Comparison of ENCODE assay signal across 7 mouse cellular contexts in genomic region chr6:52418451-52419170, GRCm38 (mm10).
DNase-seq lines count a peak whose midpoint lies in the region; TF ChIP-seq lines count a peak whose summit lies in the region.

No protein-coding gene starts in this region.

- 0 out of 2 replicates have a peak, but pooled peaks cover under 1% of the 10 kb centered on the region for H3K27me3 ChIP-seq in kidney, adult 2 months (replicated peaks; ENCODE audit: control insufficient read depth, insufficient read depth, low read length)

- DNase-seq in embryo, embryonic 11 days = peak; percentile 68
- peak; percentile 36 for DNase-seq in forelimb bud, embryonic 11.5 days (ENCODE audit: low read depth, low spot score)
- DNase-seq in kidney, adult 2 months = peak; percentile 75
- peak; percentile 70 for DNase-seq in lung, postnatal 14 days
- DNase-seq in thymus, postnatal 36 days = no peak
- no peak for DNase-seq in right cerebral cortex, adult 18-20 months
- DNase-seq in layer of hippocampus, adult 11-12 months (ENCODE audit: low spot score) = no peak

- no peaks in the 10 kb centered on the region for H3K36me3 ChIP-seq in kidney, adult 2 months (ENCODE audit: control insufficient read depth, insufficient read depth, low read length)

- no peaks in the 10 kb centered on the region for H3K4me1 ChIP-seq in kidney, adult 2 months (ENCODE audit: control insufficient read depth, insufficient read depth, low read length)

- TF ChIP-seq CTCF in kidney, adult 2 months (conservative IDR thresholded peaks at IDR 0.05; ENCODE audit: insufficient read depth, insufficient read length, low read depth, low read length) = no peak

- no peak overlapping the region for H3K4me3 ChIP-seq in kidney, adult 2 months (ENCODE audit: insufficient read depth, low read depth, low read length)

- no peak overlapping the region for H3K27ac ChIP-seq in kidney, adult 2 months (ENCODE audit: insufficient read depth, low read depth, low read length)

- no peak for TF ChIP-seq POLR2A in kidney, adult 2 months (IDR thresholded peaks at IDR 0.05; ENCODE audit: low read depth, low read length)

- WGBS in kidney, adult 2 months = 33% methylated on average over 12 of the region's 12 CpGs

Comparison
In these comparisons a context has a peak if more than half of its experiments do, and no peak if none do; other contexts are left out.
1. DNase-seq: peak in embryo, embryonic 11 days (single experiment), forelimb bud, embryonic 11.5 days (single experiment), kidney, adult 2 months (single experiment) and lung, postnatal 14 days (single experiment); none in thymus, postnatal 36 days (0 of 2), right cerebral cortex, adult 18-20 months (single experiment) and layer of hippocampus, adult 11-12 months (single experiment).